51 mouse cellular contexts compared by ENCODE assay signal in the genomic region with DNA sequence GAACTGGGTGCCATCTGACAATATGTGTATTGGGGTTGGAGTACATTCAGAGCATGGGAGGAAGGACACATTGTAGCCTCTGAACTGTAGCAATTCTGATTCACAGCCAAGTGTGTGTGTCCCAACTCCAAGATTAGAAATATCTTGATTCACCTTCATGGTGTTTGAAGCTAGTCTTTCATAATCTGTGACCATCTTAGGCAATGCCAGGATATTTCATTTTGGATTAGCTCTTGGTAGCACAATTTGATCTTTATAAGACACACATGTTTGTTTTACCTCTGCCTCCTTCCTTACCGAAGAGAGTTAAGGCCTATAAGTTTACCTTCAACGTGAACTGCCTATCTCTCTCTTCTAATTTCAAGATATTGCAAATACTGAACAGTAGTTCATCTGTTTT. TPM values are rescaled to one million over a fixed set of nuclear protein-coding genes. Genes with fewer than 3 reads are reported as not detected.
"Had no signal": no experiment of that assay in that cellular context is flagged by ENCODE, and none has a peak within 500 bp of the region (broad histone marks: within the 10 kb centered on the region; RNA-seq: fewer than 3 reads in every experiment).

No protein-coding gene starts in this region.

- H3K4me1 ChIP-seq: heart, embryonic 12.5 days; heart, embryonic 13.5 days; heart, embryonic 15.5 days; hindbrain, embryonic 10.5 days; hindbrain, embryonic 12.5 days; hindbrain, embryonic 13.5 days; hindbrain, embryonic 15.5 days; intestine, embryonic 15.5 days; kidney, embryonic 15.5 days had no signal

- ATAC-seq: hindbrain, embryonic 16.5 days; hindbrain, postnatal 0 days; inflammation-experienced regulatory T-cells, adult 6 months; intestine, embryonic 15.5 days; intestine, embryonic 16.5 days; intestine, postnatal 0 days had no signal

- H3K27ac ChIP-seq: heart, embryonic 13.5 days; heart, embryonic 15.5 days; hindbrain, embryonic 10.5 days; hindbrain, embryonic 12.5 days; hindbrain, embryonic 13.5 days; hindbrain, embryonic 14.5 days; hindbrain, embryonic 15.5 days; hindbrain, postnatal 0 days; intestine, embryonic 15.5 days; kidney, embryonic 15.5 days; kidney, postnatal 0 days; layer of hippocampus, adult 2 months; left cerebral cortex, adult 2 months had no signal

- H3K9me3 ChIP-seq: heart, embryonic 15.5 days; intestine, embryonic 15.5 days; kidney, embryonic 15.5 days had no signal

- H3K9ac ChIP-seq: heart, embryonic 12.5 days; heart, embryonic 13.5 days; heart, embryonic 15.5 days; hindbrain, embryonic 12.5 days; hindbrain, embryonic 13.5 days; hindbrain, embryonic 14.5 days; hindbrain, embryonic 15.5 days; intestine, embryonic 15.5 days; kidney, embryonic 15.5 days had no signal

- DNase-seq: heart, postnatal 10 days; heart, postnatal 14 days; heart, postnatal 36 days; heart, postnatal 4 days; kidney, adult 11 months; kidney, adult 18-20 months; kidney, adult 2 months; kidney, adult 8-10 months; kidney, adult 9 months; kidney, postnatal 10 days; kidney, postnatal 14 days; kidney, postnatal 25 days; kidney, postnatal 36 days; kidney, postnatal 4 days; layer of hippocampus, adult 9-11 months; layer of hippocampus, postnatal 36 days had no signal

- H3K27me3 ChIP-seq: heart, embryonic 12.5 days; heart, embryonic 13.5 days; heart, embryonic 15.5 days; hindbrain, embryonic 12.5 days; hindbrain, embryonic 13.5 days; hindbrain, embryonic 15.5 days; intestine, embryonic 15.5 days; kidney, embryonic 15.5 days had no signal

- H3K4me3 ChIP-seq: heart, embryonic 12.5 days; heart, embryonic 13.5 days; heart, embryonic 15.5 days; hindbrain, embryonic 10.5 days; hindbrain, embryonic 12.5 days; hindbrain, embryonic 13.5 days; hindbrain, embryonic 15.5 days; intestine, embryonic 15.5 days; kidney, embryonic 15.5 days; layer of hippocampus, adult 2 months; left cerebral cortex, adult 2 months had no signal

- H3K36me3 ChIP-seq: heart, embryonic 12.5 days; heart, embryonic 13.5 days; heart, embryonic 15.5 days; hindbrain, embryonic 10.5 days; hindbrain, embryonic 12.5 days; hindbrain, embryonic 13.5 days; hindbrain, embryonic 15.5 days; intestine, embryonic 15.5 days; kidney, embryonic 15.5 days had no signal

- H3K4me2 ChIP-seq: heart, embryonic 11.5 days; heart, embryonic 12.5 days; heart, embryonic 13.5 days; heart, embryonic 15.5 days; hindbrain, embryonic 12.5 days; hindbrain, embryonic 13.5 days; hindbrain, embryonic 14.5 days; hindbrain, embryonic 15.5 days; intestine, embryonic 15.5 days; kidney, embryonic 15.5 days had no signal

RNA-seq across cellular contexts. Expression of gene Serpinb6d, which starts 18.7 kb away (rescaled TPM):
- total RNA-seq: heart, postnatal 10 days; heart, postnatal 14 days; heart, postnatal 25 days; heart, postnatal 36 days; heart, postnatal 4 days; hematopoietic stem cell, adult 5-6 weeks; hindbrain, postnatal 0 days; layer of hippocampus, adult 18-20 months; layer of hippocampus, adult 2 months; layer of hippocampus, adult 8-10 months; layer of hippocampus, postnatal 10 days; layer of hippocampus, postnatal 14 days; layer of hippocampus, postnatal 25 days; layer of hippocampus, postnatal 36 days; left cerebral cortex, adult 18-20 months; left cerebral cortex, adult 2 months had no signal
- polyA plus RNA-seq: heart, embryonic 11.5 days; heart, embryonic 12.5 days; heart, embryonic 13.5 days; heart, embryonic 14.5 days; heart, embryonic 15.5 days; heart, embryonic 16.5 days; heart, postnatal 0 days; hindbrain, embryonic 10.5 days; hindbrain, embryonic 11.5 days; hindbrain, embryonic 12.5 days; hindbrain, embryonic 13.5 days; hindbrain, embryonic 14.5 days; hindbrain, embryonic 15.5 days; hindbrain, embryonic 16.5 days; hindbrain, postnatal 0 days; inflammation-experienced regulatory T-cells, adult 6 months; intestine, embryonic 14.5 days; intestine, embryonic 15.5 days; intestine, embryonic 16.5 days; intestine, postnatal 0 days; kidney, adult 2 months; kidney, embryonic 14.5 days; kidney, embryonic 15.5 days; kidney, embryonic 16.5 days; kidney, postnatal 0 days; large intestine, adult 2 months had no signal
